Mouse (Mus musculus): ENCODE results near the gene Gm10666.
"Not testable (repeated sequence)": the region's sequence is repeated elsewhere in the genome, so short reads cannot be mapped to it uniquely, and the experiment has no call there.

The Gm10666 gene

DNA sequence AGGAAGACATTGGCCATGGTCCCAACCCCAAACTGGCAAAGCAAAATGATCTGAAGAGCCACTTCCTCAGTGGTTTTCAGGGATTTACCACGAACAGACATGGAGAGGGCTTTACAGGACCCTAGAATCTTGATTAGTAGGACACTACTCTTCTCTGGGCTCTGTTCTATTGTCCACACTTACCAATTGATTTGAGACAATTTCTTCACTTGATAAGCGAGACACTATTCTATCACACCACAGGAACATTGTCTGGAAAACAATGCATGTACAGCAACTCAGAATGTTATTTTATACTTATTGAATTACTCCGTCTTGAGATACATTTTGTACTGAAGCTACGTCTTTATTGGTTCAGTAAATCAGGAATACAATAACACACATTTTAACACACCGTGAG, at the start of gene Gm10666:
Gene Gm10666, minus strand, starts transcription at position 101 of the 400 bp plus-strand sequence.
- not testable (repeated sequence) for DNase-seq (ENCODE audit: low spot score)

DNA sequence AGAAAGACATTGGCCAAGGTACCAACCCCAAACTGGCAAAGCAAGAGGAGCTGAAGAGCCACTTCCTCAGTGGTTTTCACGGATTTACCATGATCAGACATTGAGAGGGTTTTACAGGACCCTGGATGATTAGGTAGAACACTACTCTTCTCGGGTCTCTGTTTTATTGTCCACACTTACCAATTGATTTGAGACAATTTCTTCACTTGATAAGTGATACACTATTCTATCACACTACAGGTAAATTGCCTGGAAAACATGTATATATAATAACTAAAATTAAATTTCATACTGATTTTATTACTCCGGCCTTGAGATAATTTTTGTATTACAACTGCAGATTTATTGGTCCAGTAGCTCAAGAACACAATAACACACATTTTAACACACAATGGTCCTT, 29.4 kb upstream of the Gm10666 start, which contains the start of gene Vmn1r142:
Gene Vmn1r142, minus strand, starts transcription at position 101 of the 400 bp plus-strand sequence.
- not testable (repeated sequence) for DNase-seq (ENCODE audit: low spot score)

DNA sequence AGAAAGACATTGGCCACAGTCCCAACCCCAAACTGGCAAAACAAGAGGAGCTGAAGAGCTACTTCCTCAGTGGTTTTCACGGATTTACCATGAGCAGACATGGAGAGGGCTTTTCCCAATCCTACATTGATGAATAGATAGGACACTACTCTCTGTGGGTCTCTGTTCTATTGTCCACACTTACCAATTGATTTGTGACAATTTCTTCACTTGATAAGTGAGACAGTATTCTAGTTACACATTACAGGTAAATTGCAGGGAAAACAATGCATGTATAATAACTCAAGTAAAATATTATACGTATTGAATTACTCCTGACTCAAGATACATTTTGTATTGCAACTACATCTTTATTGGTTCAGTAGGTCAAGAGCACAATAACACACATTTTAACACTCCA, 16.4 kb downstream of the Gm10666 start, which contains the start of gene Gm16451:
Gene Gm16451, minus strand, starts transcription at position 101 of the 400 bp plus-strand sequence.
- not testable (repeated sequence) for DNase-seq (ENCODE audit: low spot score)

Data from testis, postnatal 10 days (tissue).